Mouse (Mus musculus): Measurements from ENCODE around the gene Skp1a. TPM values are rescaled to one million over a fixed set of nuclear protein-coding genes. Genes with fewer than 3 reads are reported as not detected.

Gene Skp1a
- polyA plus RNA-seq, 1 experiment from 2014 or later: 814 TPM

- WGBS: 49% methylated on average over 6 of the region's 6 CpGs
- ATAC-seq (ENCODE audit: borderline replicate concordance, extremely low read depth, low FRiP score, low TSS enrichment): no peak
- H3K4me3 ChIP-seq: no peak overlapping the region
- H3K9me3 ChIP-seq: no peaks in the 10 kb centered on the region
- H3K9ac ChIP-seq: no peak overlapping the region
- H3K36me3 ChIP-seq: no peaks in the 10 kb centered on the region
- H3K4me2 ChIP-seq: peak overlapping the region; percentile 22; the same call in 1 of the 2 replicates
- peaks cover 65% of the 10 kb centered on the region for H3K4me1 ChIP-seq
- H3K27me3 ChIP-seq: no peaks in the 10 kb centered on the region
- H3K27ac ChIP-seq: peak overlapping the region; percentile 84
These were observed 40.8 kb downstream of the Skp1a start for GRCm38 (mm10) chr11:52272619-52273018.

DNA sequence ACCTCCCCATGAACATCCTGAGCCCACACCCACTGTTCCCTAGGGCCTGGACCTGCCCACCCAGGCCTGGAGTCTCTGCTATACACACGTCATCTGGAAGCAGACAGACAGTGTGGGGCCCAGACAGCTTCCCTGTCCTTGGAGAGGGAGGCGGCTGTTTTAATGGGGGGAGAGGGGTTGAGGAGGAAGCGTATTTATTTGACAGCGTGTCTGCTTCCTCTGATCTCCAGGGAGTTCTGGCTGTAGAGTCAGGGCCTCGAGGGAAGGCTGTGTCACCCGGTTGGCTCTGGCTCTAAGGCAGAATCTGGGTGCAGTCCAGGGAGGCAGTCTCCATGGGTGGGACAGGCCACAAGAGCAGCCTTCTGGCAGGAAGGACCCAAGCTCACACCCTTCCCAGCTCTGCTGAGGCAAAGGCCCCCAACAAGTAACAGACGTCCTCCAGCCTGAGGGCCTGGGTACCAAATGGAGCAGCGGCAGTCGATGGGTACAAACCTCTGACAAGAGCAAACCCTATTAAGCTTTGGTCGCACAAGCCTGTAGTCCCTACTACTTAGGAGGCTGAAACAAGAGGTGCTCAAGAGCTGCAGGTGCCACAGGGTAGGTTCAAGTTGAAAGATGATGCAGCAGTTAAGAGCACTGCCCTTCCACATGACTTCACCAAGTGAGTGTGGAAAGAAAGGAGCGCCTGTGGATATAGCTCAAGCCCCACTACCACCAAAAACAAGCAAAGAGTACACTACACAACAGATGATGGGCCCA is 41.6 kb downstream of the Skp1a start:
- H3K27ac ChIP-seq: peak overlapping the region; percentile 84
- 29% methylated on average over 11 of the region's 11 CpGs for WGBS
- H3K36me3 ChIP-seq: no peaks in the 10 kb centered on the region
- H3K4me1 ChIP-seq: peaks cover 58% of the 10 kb centered on the region
- ATAC-seq (ENCODE audit: borderline replicate concordance, extremely low read depth, low FRiP score, low TSS enrichment): peak; percentile 93
- H3K9ac ChIP-seq: no peak overlapping the region
- H3K9me3 ChIP-seq: no peaks in the 10 kb centered on the region
- no peaks in the 10 kb centered on the region for H3K27me3 ChIP-seq
- H3K4me3 ChIP-seq: no peak overlapping the region
- peak overlapping the region; percentile 22; the same call in 1 of the 2 replicates for H3K4me2 ChIP-seq

- 67% methylated on average over 4 of the region's 4 CpGs for WGBS
- H3K4me1 ChIP-seq: peaks cover 52% of the 10 kb centered on the region
- peak overlapping the region; percentile 84 for H3K27ac ChIP-seq
- no peak for ATAC-seq (ENCODE audit: borderline replicate concordance, extremely low read depth, low FRiP score, low TSS enrichment)
- H3K4me2 ChIP-seq: no peak overlapping the region
- H3K36me3 ChIP-seq: 0 out of 2 replicates have a peak, but pooled peaks cover under 1% of the 10 kb centered on the region
- no peak overlapping the region for H3K4me3 ChIP-seq
- H3K9me3 ChIP-seq: no peaks in the 10 kb centered on the region
- H3K9ac ChIP-seq: no peak overlapping the region
- no peaks in the 10 kb centered on the region for H3K27me3 ChIP-seq
These were observed 42.1 kb downstream of the Skp1a start for GRCm38 (mm10) chr11:52273942-52274330.

DNA sequence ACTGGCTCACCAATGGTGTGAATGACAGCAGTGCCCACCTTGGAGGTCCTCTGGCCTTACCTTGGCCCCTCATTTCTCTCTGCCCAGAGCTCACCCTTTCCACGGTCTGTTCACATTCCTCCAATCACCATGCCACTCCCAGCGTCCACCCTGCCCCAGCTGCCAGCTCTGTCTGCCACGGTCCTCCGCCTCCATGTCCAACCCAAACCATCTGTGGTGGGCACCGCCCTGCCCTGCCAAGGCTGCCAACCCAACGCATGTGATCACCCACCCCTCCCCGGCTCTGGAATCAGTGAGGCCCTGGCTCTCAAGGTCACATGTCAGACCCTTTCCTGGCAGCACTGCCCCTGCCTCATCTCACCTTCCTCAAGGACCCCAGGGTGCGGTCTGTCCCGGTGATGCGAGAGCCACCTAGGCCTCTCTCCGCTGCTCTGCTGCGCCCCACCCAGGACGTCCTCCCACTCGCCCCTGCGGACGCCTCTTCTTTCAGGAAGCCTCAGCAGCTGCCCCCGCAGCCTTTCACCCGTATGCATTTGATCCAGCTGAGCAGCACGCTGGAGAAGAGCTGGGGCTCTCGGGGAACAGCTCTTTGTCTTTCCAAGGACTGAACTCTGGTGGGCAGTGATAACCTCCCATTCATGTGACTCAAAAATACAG is 42.8 kb downstream of the Skp1a start:
- H3K27ac ChIP-seq: peak overlapping the region; percentile 84
- WGBS: 76% methylated on average over 20 of the region's 20 CpGs
- no peak overlapping the region for H3K4me2 ChIP-seq
- H3K9ac ChIP-seq: no peak overlapping the region
- H3K9me3 ChIP-seq: no peaks in the 10 kb centered on the region
- peaks cover 7% of the 10 kb centered on the region; the same call in 1 of the 2 replicates for H3K36me3 ChIP-seq
- H3K4me3 ChIP-seq: no peak overlapping the region
- H3K4me1 ChIP-seq: peaks cover 46% of the 10 kb centered on the region
- H3K27me3 ChIP-seq: no peaks in the 10 kb centered on the region
- ATAC-seq (ENCODE audit: borderline replicate concordance, extremely low read depth, low FRiP score, low TSS enrichment): no peak

- WGBS: 79% methylated on average over 8 of the region's 8 CpGs
These were observed 43.6 kb downstream of the Skp1a start for GRCm38 (mm10) chr11:52275366-52275765.

GRCm38 (mm10) chr11:52275774-52276555 is 44.2 kb downstream of the Skp1a start:
- no peak for ATAC-seq (ENCODE audit: borderline replicate concordance, extremely low read depth, low FRiP score, low TSS enrichment)
- no peaks in the 10 kb centered on the region for H3K27me3 ChIP-seq
- H3K4me1 ChIP-seq: peaks cover 40% of the 10 kb centered on the region
- no peaks in the 10 kb centered on the region for H3K9me3 ChIP-seq
- no peak overlapping the region for H3K4me2 ChIP-seq
- peaks cover 10% of the 10 kb centered on the region; the same call in 1 of the 2 replicates for H3K36me3 ChIP-seq
- H3K27ac ChIP-seq: no peak overlapping the region
- 76% methylated on average over 9 of the region's 9 CpGs for WGBS
- no peak overlapping the region for H3K9ac ChIP-seq
- H3K4me3 ChIP-seq: no peak overlapping the region

More at GRCm38 (mm10) chr11:52275366-52275765, 43.6 kb downstream of the Skp1a start:
- no peak for ATAC-seq (ENCODE audit: borderline replicate concordance, extremely low read depth, low FRiP score, low TSS enrichment)
- Histone ChIP-seq H3K4me1 (peaks cover 39% of the 10 kb centered on the region), H3K9me3 (no peaks in the 10 kb centered on the region), H3K36me3 (peaks cover 10% of the 10 kb centered on the region; the same call in 1 of the 2 replicates), H3K27me3 (no peaks in the 10 kb centered on the region), H3K9ac (no peak overlapping the region), H3K4me2 (no peak overlapping the region), H3K27ac (no peak overlapping the region), H3K4me3 (no peak overlapping the region)

DNA sequence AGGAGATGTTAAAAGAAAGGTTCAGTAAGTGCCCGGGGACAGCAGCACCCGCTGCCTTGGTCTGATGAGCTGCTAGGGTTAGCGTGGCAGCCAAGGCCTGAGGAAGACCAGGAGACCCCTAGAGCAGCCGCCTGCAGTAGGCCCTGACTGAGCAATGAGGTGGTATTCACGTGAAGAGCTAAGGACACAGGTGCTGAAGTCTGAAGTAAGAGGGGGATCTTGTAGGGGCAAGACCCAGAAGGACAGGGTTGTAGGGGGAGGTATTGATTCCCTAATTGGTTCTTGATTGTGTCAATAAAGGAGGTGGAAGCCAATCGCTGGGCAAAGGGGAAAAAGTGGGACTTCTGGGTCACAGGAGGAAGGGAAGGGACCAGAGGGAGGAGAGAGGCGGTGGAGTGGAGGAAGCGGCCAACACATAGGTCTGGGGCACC is 45.2 kb downstream of the Skp1a start:
- H3K27me3 ChIP-seq: no peaks in the 10 kb centered on the region
- H3K36me3 ChIP-seq: peaks cover 10% of the 10 kb centered on the region; the same call in 1 of the 2 replicates
- ATAC-seq (ENCODE audit: borderline replicate concordance, extremely low read depth, low FRiP score, low TSS enrichment): no peak
- no peak overlapping the region for H3K4me3 ChIP-seq
- no peak overlapping the region for H3K4me2 ChIP-seq
- H3K9me3 ChIP-seq: no peaks in the 10 kb centered on the region
- WGBS: 84% methylated on average over 8 of the region's 8 CpGs
- H3K27ac ChIP-seq: no peak overlapping the region
- no peak overlapping the region for H3K9ac ChIP-seq
- H3K4me1 ChIP-seq: peaks cover 45% of the 10 kb centered on the region

GRCm38 (mm10) chr11:52277433-52278150 is 45.8 kb downstream of the Skp1a start:
- no peaks in the 10 kb centered on the region for H3K9me3 ChIP-seq
- no peak overlapping the region for H3K4me3 ChIP-seq
- no peak overlapping the region for H3K9ac ChIP-seq
- ATAC-seq (ENCODE audit: borderline replicate concordance, extremely low read depth, low FRiP score, low TSS enrichment): no peak
- H3K27ac ChIP-seq: no peak overlapping the region
- peaks cover 10% of the 10 kb centered on the region; the same call in 1 of the 2 replicates for H3K36me3 ChIP-seq
- 89% methylated on average over 6 of the region's 6 CpGs for WGBS
- H3K4me1 ChIP-seq: peaks cover 43% of the 10 kb centered on the region
- H3K27me3 ChIP-seq: no peaks in the 10 kb centered on the region
- no peak overlapping the region for H3K4me2 ChIP-seq

DNA sequence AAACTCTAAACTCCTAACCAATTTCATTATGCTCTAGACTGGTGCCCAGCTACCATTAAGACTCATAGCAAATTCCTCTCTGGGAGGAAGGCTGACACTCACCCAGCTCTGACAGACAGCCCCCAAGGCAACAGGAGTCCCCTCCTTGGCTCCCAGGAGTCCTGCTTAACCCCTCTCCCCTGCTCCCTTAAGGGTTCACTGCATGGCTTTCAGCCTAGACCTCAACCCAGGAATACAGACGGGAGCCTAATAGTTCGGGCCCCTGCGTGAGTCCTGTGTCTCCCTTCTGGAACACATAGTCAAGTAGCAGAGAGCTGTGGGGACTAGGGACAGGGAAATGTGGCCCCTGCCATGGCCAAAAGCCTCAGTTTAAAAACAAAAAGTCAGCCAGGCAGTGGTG is 46.4 kb downstream of the Skp1a start:
- Histone ChIP-seq H3K4me1 (peaks cover 37% of the 10 kb centered on the region), H3K9ac (no peak overlapping the region), H3K4me3 (no peak overlapping the region), H3K27ac (no peak overlapping the region), H3K4me2 (no peak overlapping the region), H3K36me3 (peaks cover 10% of the 10 kb centered on the region; the same call in 1 of the 2 replicates), H3K9me3 (no peaks in the 10 kb centered on the region), H3K27me3 (no peaks in the 10 kb centered on the region)
- 92% methylated on average over 3 of the region's 3 CpGs for WGBS
- ATAC-seq (ENCODE audit: borderline replicate concordance, extremely low read depth, low FRiP score, low TSS enrichment): no peak

GRCm38 (mm10) chr11:52278991-52279390 is 47.2 kb downstream of the Skp1a start:
- no peaks in the 10 kb centered on the region for H3K9me3 ChIP-seq
- no peak overlapping the region for H3K4me2 ChIP-seq
- H3K36me3 ChIP-seq: peaks cover 10% of the 10 kb centered on the region; the same call in 1 of the 2 replicates
- H3K4me1 ChIP-seq: peaks cover 35% of the 10 kb centered on the region
- H3K27me3 ChIP-seq: no peaks in the 10 kb centered on the region
- no peak overlapping the region for H3K4me3 ChIP-seq
- H3K9ac ChIP-seq: no peak overlapping the region
- no peak overlapping the region for H3K27ac ChIP-seq
- no peak for ATAC-seq (ENCODE audit: borderline replicate concordance, extremely low read depth, low FRiP score, low TSS enrichment)
- WGBS: 93% methylated on average over 6 of the region's 6 CpGs

- Histone ChIP-seq H3K27me3 (no peaks in the 10 kb centered on the region), H3K4me1 (peaks cover 35% of the 10 kb centered on the region), H3K27ac (no peak overlapping the region), H3K9me3 (no peaks in the 10 kb centered on the region), H3K9ac (no peak overlapping the region), H3K4me2 (no peak overlapping the region), H3K36me3 (peaks cover 10% of the 10 kb centered on the region; the same call in 1 of the 2 replicates), H3K4me3 (no peak overlapping the region)
- WGBS: 95% methylated on average over 8 of the region's 8 CpGs
- ATAC-seq (ENCODE audit: borderline replicate concordance, extremely low read depth, low FRiP score, low TSS enrichment): no peak
These were observed 47.9 kb downstream of the Skp1a start for GRCm38 (mm10) chr11:52279611-52280145.

All from lung, embryonic 15.5 days (tissue).